Mouse (Mus musculus): ENCODE measurements around the gene Stab1. TPM values are rescaled to one million over a fixed set of nuclear protein-coding genes. Genes with fewer than 3 reads are reported as not detected.

Stab1 gene
- polyA plus RNA-seq, 1 experiment from 2014 or later, result 7.0 TPM

GRCm38 (mm10) chr14:31208084-31208483 is 39.6 kb upstream of the Stab1 start, which contains the start of gene Tnnc1:
TSS of gene Tnnc1 (plus strand) at chr14:31208312.
- H3K27ac ChIP-seq (ENCODE audit: low read depth, low read length), result peak within 1 kb of the TSS; percentile 93
- H3K9me3 ChIP-seq (ENCODE audit: control insufficient read depth, low read length), result no peaks in the 10 kb centered on the region
- peaks cover 14% of the 10 kb centered on the region for H3K36me3 ChIP-seq (ENCODE audit: control insufficient read depth, insufficient read depth, low read length)
- H3K4me1 ChIP-seq (ENCODE audit: control insufficient read depth, insufficient read depth, low read length), result peaks cover 18% of the 10 kb centered on the region; the same call in 1 of the 2 replicates
- peak within 1 kb of the TSS; percentile 98 for H3K4me2 ChIP-seq (ENCODE audit: low read depth, low read length)
- H3K27me3 ChIP-seq (ENCODE audit: control insufficient read depth, insufficient read depth, low read length), result no peaks in the 10 kb centered on the region
- H3K9ac ChIP-seq (replicated peaks; ENCODE audit: low read depth, low read length), result peak within 1 kb of the TSS; percentile 88
- peak within 1 kb of the TSS; percentile 75; the same call in 1 of the 2 replicates for H3K4me3 ChIP-seq (ENCODE audit: low read depth, low read length)
- WGBS, result 69% methylated on average over 2 of the region's 2 CpGs
- no peak for ATAC-seq (ENCODE audit: low read depth)

DNA sequence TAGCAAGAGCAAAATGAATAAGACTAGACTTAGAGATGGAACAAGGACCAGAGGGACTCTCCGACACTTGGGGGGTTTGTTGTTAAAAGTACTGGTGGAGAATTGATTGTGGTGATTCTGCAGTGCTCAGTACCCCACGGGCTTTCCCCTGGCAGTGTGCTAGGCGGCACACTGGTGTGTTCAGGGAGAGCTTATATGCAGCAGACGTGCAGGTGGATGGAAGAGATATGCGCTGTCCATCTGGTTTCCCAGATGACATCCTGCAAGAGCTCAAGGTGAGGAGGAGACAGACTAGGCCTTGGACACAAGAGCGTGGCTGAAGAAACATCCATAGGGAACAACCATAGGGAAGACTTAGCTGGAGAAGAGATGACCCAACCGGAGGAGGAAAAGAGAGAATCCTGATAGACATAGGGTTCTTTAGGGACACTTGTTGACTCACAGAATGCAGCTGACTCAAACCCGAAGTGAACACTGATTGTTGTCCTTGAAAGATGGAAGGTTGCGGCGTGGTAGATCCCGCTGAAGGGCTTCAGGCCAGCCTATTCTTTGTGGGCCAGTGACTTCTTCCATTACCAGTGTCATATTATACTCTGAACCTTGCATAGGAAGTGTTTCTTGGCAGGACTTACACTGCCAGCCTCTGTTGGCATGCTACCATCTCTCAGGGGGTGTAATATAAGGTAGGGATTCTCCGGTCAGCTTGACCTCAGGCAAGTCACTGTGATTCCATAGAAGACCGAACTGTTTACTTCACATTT is 38.8 kb upstream of the Stab1 start:
- H3K4me3 ChIP-seq (ENCODE audit: low read depth, low read length), result peak overlapping the region; percentile 75
- H3K27ac ChIP-seq (ENCODE audit: low read depth, low read length), result peak overlapping the region; percentile 93
- no peaks in the 10 kb centered on the region for H3K27me3 ChIP-seq (ENCODE audit: control insufficient read depth, insufficient read depth, low read length)
- H3K9me3 ChIP-seq (ENCODE audit: control insufficient read depth, low read length), result no peaks in the 10 kb centered on the region
- peaks cover 19% of the 10 kb centered on the region for H3K36me3 ChIP-seq (ENCODE audit: control insufficient read depth, insufficient read depth, low read length)
- H3K4me1 ChIP-seq (ENCODE audit: control insufficient read depth, insufficient read depth, low read length), result peaks cover 18% of the 10 kb centered on the region; the same call in 1 of the 2 replicates
- peak overlapping the region; percentile 88 for H3K9ac ChIP-seq (replicated peaks; ENCODE audit: low read depth, low read length)
- peak; percentile 42; the same call in 1 of the 2 replicates for ATAC-seq (ENCODE audit: low read depth)
- 78% methylated on average over 13 of the region's 13 CpGs for WGBS
- H3K4me2 ChIP-seq (ENCODE audit: low read depth, low read length), result peak overlapping the region; percentile 98

DNA sequence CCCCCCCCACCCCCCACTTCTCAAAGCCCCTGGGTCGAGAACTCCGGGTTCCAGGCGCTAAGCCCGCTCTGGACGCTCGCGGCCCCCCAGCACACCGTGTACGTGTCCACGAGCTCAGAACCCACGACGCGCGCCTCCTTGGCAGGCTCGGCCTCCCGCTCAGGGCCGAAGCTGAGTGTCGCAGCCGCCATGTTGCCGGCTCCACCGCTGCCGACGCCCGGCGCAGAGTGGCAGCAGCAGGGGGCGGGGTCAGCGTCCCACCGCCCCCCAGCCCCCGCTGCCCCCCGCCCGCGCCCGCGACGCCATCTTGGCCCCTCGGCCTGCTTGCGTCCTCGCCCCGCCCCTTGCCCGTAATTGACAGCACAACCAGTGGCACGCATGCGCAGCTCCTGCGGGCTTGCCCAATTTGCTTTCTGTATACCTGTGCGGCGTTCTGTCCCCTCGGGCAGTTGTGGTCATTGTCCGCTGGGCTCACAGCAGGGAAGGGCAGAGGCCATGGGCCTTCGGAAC is 38.1 kb upstream of the Stab1 start:
- Histone ChIP-seq H3K9ac (replicated peaks; ENCODE audit: low read depth, low read length) (peak overlapping the region; percentile 88), H3K27ac (ENCODE audit: low read depth, low read length) (peak overlapping the region; percentile 93), H3K4me2 (ENCODE audit: low read depth, low read length) (peak overlapping the region; percentile 98), H3K9me3 (ENCODE audit: control insufficient read depth, low read length) (no peaks in the 10 kb centered on the region), H3K27me3 (ENCODE audit: control insufficient read depth, insufficient read depth, low read length) (no peaks in the 10 kb centered on the region), H3K4me3 (ENCODE audit: low read depth, low read length) (peak overlapping the region; percentile 75), H3K4me1 (ENCODE audit: control insufficient read depth, insufficient read depth, low read length) (peaks cover 18% of the 10 kb centered on the region; the same call in 1 of the 2 replicates), H3K36me3 (ENCODE audit: control insufficient read depth, insufficient read depth, low read length) (peaks cover 26% of the 10 kb centered on the region)
- peak; percentile 67 for ATAC-seq (ENCODE audit: low read depth)
- 0% methylated on average over 46 of the region's 48 CpGs for WGBS

DNA sequence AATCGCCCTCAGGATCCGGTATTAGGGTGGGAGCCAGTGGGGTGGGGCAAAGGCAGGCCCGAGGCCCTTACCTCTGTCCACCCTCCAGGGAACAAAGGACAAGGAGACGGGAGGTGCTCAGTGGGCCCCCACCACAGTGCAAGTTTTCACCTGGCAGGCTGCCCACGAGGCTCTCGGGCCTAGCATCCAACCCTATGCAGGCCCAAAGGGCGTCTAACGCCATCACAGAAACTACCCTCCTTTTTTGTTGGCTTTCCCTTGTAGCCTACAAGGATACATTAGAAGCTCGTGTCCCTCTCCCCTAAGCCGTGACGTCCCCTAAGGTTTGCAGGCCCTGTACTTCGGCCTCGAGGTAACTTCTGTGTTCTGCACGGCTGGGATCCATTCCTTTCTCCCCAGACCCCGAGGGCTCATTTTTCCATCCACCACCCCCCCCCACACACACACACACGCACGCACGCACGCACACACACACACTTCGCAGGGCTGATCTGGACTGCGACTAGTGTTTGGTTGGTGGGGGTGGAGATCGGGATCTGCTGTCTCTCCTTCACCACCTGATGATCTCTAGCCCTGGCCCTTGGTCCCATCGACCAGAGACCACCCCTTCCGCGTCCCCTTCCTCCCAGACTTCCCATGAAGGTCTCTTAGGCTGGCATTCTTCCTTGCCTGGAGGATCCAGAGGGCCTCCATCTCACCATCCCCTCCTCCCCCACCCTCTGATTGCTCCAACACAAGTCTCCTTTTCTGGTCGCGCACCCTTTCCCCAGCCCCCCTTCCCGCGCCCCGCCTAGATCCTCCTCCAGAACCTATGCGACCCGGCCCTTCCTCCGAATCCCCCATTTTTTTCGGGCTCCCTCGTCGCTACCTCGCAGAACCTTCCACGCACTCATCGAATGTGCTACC is 37.4 kb upstream of the Stab1 start:
- peak; percentile 75 for ATAC-seq (ENCODE audit: low read depth)
- 1% methylated on average over 39 of the region's 39 CpGs for WGBS
- Histone ChIP-seq H3K4me3 (ENCODE audit: low read depth, low read length) (peak overlapping the region; percentile 75), H3K4me1 (ENCODE audit: control insufficient read depth, insufficient read depth, low read length) (peaks cover 18% of the 10 kb centered on the region; the same call in 1 of the 2 replicates), H3K9me3 (ENCODE audit: control insufficient read depth, low read length) (no peaks in the 10 kb centered on the region), H3K9ac (replicated peaks; ENCODE audit: low read depth, low read length) (peak overlapping the region; percentile 88), H3K27me3 (ENCODE audit: control insufficient read depth, insufficient read depth, low read length) (no peaks in the 10 kb centered on the region), H3K4me2 (ENCODE audit: low read depth, low read length) (peak overlapping the region; percentile 98), H3K27ac (ENCODE audit: low read depth, low read length) (peak overlapping the region; percentile 93), H3K36me3 (ENCODE audit: control insufficient read depth, insufficient read depth, low read length) (peaks cover 32% of the 10 kb centered on the region)

- no peak for ATAC-seq (ENCODE audit: low read depth)
- H3K27ac ChIP-seq (ENCODE audit: low read depth, low read length), result peak overlapping the region; percentile 93
- H3K27me3 ChIP-seq (ENCODE audit: control insufficient read depth, insufficient read depth, low read length), result no peaks in the 10 kb centered on the region
- peak overlapping the region; percentile 88 for H3K9ac ChIP-seq (replicated peaks; ENCODE audit: low read depth, low read length)
- WGBS, result 26% methylated on average over 8 of the region's 8 CpGs
- H3K9me3 ChIP-seq (ENCODE audit: control insufficient read depth, low read length), result no peaks in the 10 kb centered on the region
- H3K4me1 ChIP-seq (ENCODE audit: control insufficient read depth, insufficient read depth, low read length), result peaks cover 18% of the 10 kb centered on the region; the same call in 1 of the 2 replicates
- peak overlapping the region; percentile 98 for H3K4me2 ChIP-seq (ENCODE audit: low read depth, low read length)
- H3K4me3 ChIP-seq (ENCODE audit: low read depth, low read length), result peak overlapping the region; percentile 75
- H3K36me3 ChIP-seq (ENCODE audit: control insufficient read depth, insufficient read depth, low read length), result peaks cover 38% of the 10 kb centered on the region
These were observed 36.8 kb upstream of the Stab1 start for GRCm38 (mm10) chr14:31205244-31205561.

GRCm38 (mm10) chr14:31204844-31205243 is 36.4 kb upstream of the Stab1 start:
- peak overlapping the region; percentile 75 for H3K4me3 ChIP-seq (ENCODE audit: low read depth, low read length)
- peaks cover 18% of the 10 kb centered on the region; the same call in 1 of the 2 replicates for H3K4me1 ChIP-seq (ENCODE audit: control insufficient read depth, insufficient read depth, low read length)
- H3K27ac ChIP-seq (ENCODE audit: low read depth, low read length), result no peak overlapping the region; the same call in 1 of the 2 replicates
- H3K9me3 ChIP-seq (ENCODE audit: control insufficient read depth, low read length), result no peaks in the 10 kb centered on the region
- 72% methylated on average over 4 of the region's 4 CpGs for WGBS
- no peaks in the 10 kb centered on the region for H3K27me3 ChIP-seq (ENCODE audit: control insufficient read depth, insufficient read depth, low read length)
- no peak for ATAC-seq (ENCODE audit: low read depth)
- peaks cover 40% of the 10 kb centered on the region for H3K36me3 ChIP-seq (ENCODE audit: control insufficient read depth, insufficient read depth, low read length)
- H3K4me2 ChIP-seq (ENCODE audit: low read depth, low read length), result peak overlapping the region; percentile 98
- H3K9ac ChIP-seq (replicated peaks; ENCODE audit: low read depth, low read length), result peak overlapping the region; percentile 88

DNA sequence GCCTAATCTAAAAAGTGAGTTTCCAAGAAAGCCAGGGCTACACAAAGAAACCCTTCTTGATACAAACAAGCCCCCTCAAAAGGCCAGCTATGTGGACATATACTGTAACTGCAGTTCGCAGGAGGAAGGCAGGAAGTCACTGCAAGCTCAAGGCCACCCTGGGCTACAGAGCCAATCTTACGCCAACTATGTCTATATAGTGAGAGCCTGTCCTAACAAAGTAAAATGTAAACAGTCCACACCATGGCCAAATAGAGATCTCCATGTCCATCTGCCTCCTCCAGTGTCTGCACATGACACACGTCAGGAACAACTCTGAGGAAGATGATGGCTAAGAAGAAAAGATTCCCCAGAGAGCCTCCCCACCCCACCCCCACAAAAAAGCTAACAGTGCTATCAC is 31.6 kb upstream of the Stab1 start:
- Histone ChIP-seq H3K36me3 (ENCODE audit: control insufficient read depth, insufficient read depth, low read length) (peaks cover 66% of the 10 kb centered on the region), H3K4me3 (ENCODE audit: low read depth, low read length) (no peak overlapping the region), H3K27ac (ENCODE audit: low read depth, low read length) (no peak overlapping the region), H3K9ac (replicated peaks; ENCODE audit: low read depth, low read length) (no peak overlapping the region), H3K9me3 (ENCODE audit: control insufficient read depth, low read length) (no peaks in the 10 kb centered on the region), H3K4me1 (ENCODE audit: control insufficient read depth, insufficient read depth, low read length) (peaks cover 15% of the 10 kb centered on the region; the same call in 1 of the 2 replicates), H3K4me2 (ENCODE audit: low read depth, low read length) (no peak overlapping the region), H3K27me3 (ENCODE audit: control insufficient read depth, insufficient read depth, low read length) (no peaks in the 10 kb centered on the region)
- WGBS, result 90% methylated on average over 3 of the region's 3 CpGs
- no peak for ATAC-seq (ENCODE audit: low read depth)

- Histone ChIP-seq H3K9me3 (ENCODE audit: control insufficient read depth, low read length) (no peaks in the 10 kb centered on the region), H3K27me3 (ENCODE audit: control insufficient read depth, insufficient read depth, low read length) (no peaks in the 10 kb centered on the region), H3K36me3 (ENCODE audit: control insufficient read depth, insufficient read depth, low read length) (peaks cover 66% of the 10 kb centered on the region), H3K4me1 (ENCODE audit: control insufficient read depth, insufficient read depth, low read length) (peaks cover 11% of the 10 kb centered on the region; the same call in 1 of the 2 replicates), H3K9ac (replicated peaks; ENCODE audit: low read depth, low read length) (no peak overlapping the region), H3K4me2 (ENCODE audit: low read depth, low read length) (no peak overlapping the region), H3K27ac (ENCODE audit: low read depth, low read length) (no peak overlapping the region), H3K4me3 (ENCODE audit: low read depth, low read length) (no peak overlapping the region)
- 94% methylated on average over 7 of the region's 7 CpGs for WGBS
- no peak for ATAC-seq (ENCODE audit: low read depth)
These were observed 31.2 kb upstream of the Stab1 start for GRCm38 (mm10) chr14:31199599-31199998.

Data from neural tube, embryonic 14.5 days (tissue).